Mouse (Mus musculus) skeletal muscle tissue, adult 2 months (tissue): ENCODE measurements at regions not wholly inside any gene's neighbourhood (a gene's known extent, or its start where the extent isn't known, plus 50 kb on each side); places are given as distances from the start of the nearest gene placed in this dataset.

ENCODE experiments used
- DNase-seq: peaks from one replicate; pipeline ENCODE4 v3.0.0-alpha.2; 2012; ENCODE audit warnings: low read depth, low spot score

- DNase-seq = no peak
Observed at GRCm38 (mm10) chr9:61135917-61136316, 236.2 kb upstream of the Tle3 start.

- peak; percentile 39 for DNase-seq
Observed at GRCm38 (mm10) chr9:61138741-61139368, 233.3 kb upstream of the Tle3 start.

GRCm38 (mm10) chr9:61143101-61143500, 229.1 kb upstream of the Tle3 start:
- DNase-seq = no peak

GRCm38 (mm10) chr9:61144685-61145318, 227.4 kb upstream of the Tle3 start:
- no peak for DNase-seq

- no peak for DNase-seq
Observed at GRCm38 (mm10) chr9:61145738-61146137, 226.4 kb upstream of the Tle3 start.

- DNase-seq = no peak
Observed at GRCm38 (mm10) chr9:61151201-61151600, 221.0 kb upstream of the Tle3 start.

GRCm38 (mm10) chr9:61151901-61152337, 220.2 kb upstream of the Tle3 start:
- no peak for DNase-seq

- no peak for DNase-seq
Observed at GRCm38 (mm10) chr9:61154721-61155120, 217.4 kb upstream of the Tle3 start.

- no peak for DNase-seq
Observed at GRCm38 (mm10) chr9:61155851-61156250, 216.3 kb upstream of the Tle3 start.

GRCm38 (mm10) chr9:61158192-61158770, 213.9 kb upstream of the Tle3 start:
- DNase-seq = no peak

- no peak for DNase-seq
Observed at GRCm38 (mm10) chr9:61159159-61159558, 213.0 kb upstream of the Tle3 start.

GRCm38 (mm10) chr9:61159616-61160015, 212.6 kb upstream of the Tle3 start:
- DNase-seq = no peak

GRCm38 (mm10) chr9:61162884-61163283, 209.3 kb upstream of the Tle3 start:
- no peak for DNase-seq

- DNase-seq = peak; percentile 64
Observed at GRCm38 (mm10) chr9:61163671-61164288, 208.4 kb upstream of the Tle3 start.

GRCm38 (mm10) chr9:61164501-61165251, 207.5 kb upstream of the Tle3 start:
- DNase-seq = peak; percentile 78

GRCm38 (mm10) chr9:61166115-61166514, 206.1 kb upstream of the Tle3 start:
- DNase-seq = no peak

- no peak for DNase-seq
Observed at GRCm38 (mm10) chr9:61167097-61167842, 204.9 kb upstream of the Tle3 start.

- DNase-seq = peak; percentile 36
Observed at GRCm38 (mm10) chr9:61168931-61169330, 203.2 kb upstream of the Tle3 start.

- DNase-seq = peak; percentile 61
Observed at GRCm38 (mm10) chr9:61169506-61170090, 202.6 kb upstream of the Tle3 start.

- no peak for DNase-seq
Observed at GRCm38 (mm10) chr9:61170921-61171320, 201.2 kb upstream of the Tle3 start.

- no peak for DNase-seq
Observed at GRCm38 (mm10) chr9:61172421-61172820, 199.7 kb upstream of the Tle3 start.
